Mouse (Mus musculus) spleen, adult 2 months (tissue): ENCODE data around the gene Ddi2. TPM values are rescaled to one million over a fixed set of nuclear protein-coding genes. Genes with fewer than 3 reads are reported as not detected.

Experiments
- DNase-seq, 2 experiments: peaks; one replicate each; pipeline versions ENCODE4 v3.0.0 to v3.0.0-alpha.2; 2012 to 2021; ENCODE audit warnings: low spot score in 2 of 2, low read depth in 1 of 2
- H3K27ac ChIP-seq: fragments of 200-500 bp; 2 replicates; pipeline ENCODE4 v1.5.1; 2012; ENCODE audit warnings: low read length, inconsistent platforms; ENCODE audit not compliant: insufficient read depth
- H3K27me3 ChIP-seq: fragments of 200-500 bp; 2 replicates; pipeline ENCODE4 v1.6.1; 2012; ENCODE audit warnings: mild to moderate bottlenecking, moderate library complexity, low read length, inconsistent platforms; ENCODE audit not compliant: control insufficient read depth, insufficient read depth
- H3K36me3 ChIP-seq: fragments of 200-500 bp; 2 replicates; pipeline ENCODE4 v1.6.1; 2012; ENCODE audit warnings: mild to moderate bottlenecking, low read length, inconsistent platforms; ENCODE audit not compliant: control insufficient read depth, insufficient read depth
- H3K4me1 ChIP-seq: fragments of 200-500 bp; 2 replicates; pipeline ENCODE4 v1.6.1; 2011; ENCODE audit warnings: inconsistent platforms; ENCODE audit not compliant: control insufficient read depth, insufficient read depth, insufficient read length
- H3K4me3 ChIP-seq: fragments of 200-500 bp; 2 replicates; pipeline ENCODE4 v1.5.1; 2011; ENCODE audit warnings: mild to moderate bottlenecking, inconsistent platforms; ENCODE audit not compliant: insufficient read depth, insufficient read length; ENCODE audit errors: extremely low read depth
- CTCF ChIP-seq: fragments of 200-500 bp; IDR thresholded peaks from 2 replicates; pipeline ENCODE4 v1.5.1; 2011; ENCODE audit warnings: mild to moderate bottlenecking, inconsistent platforms; ENCODE audit not compliant: insufficient read depth, insufficient read length, insufficient replicate concordance; ENCODE audit errors: extremely low read depth
- POLR2A ChIP-seq: fragments of 200-500 bp; IDR thresholded peaks from 2 replicates; pipeline ENCODE4 v1.6.1; 2011; ENCODE audit warnings: low read depth, low read length, inconsistent platforms
- WGBS: fragments of 180-500 bp; shearing (Covaris S2); methylation state at CpG from one replicate; pipeline ENCODE4 v1.1.7; 2018; 5-methylcytosine and 5-hydroxymethylcytosine counted together
- polyA plus RNA-seq: library from polyadenylated mRNA; depleted of rRNA; stranded (reverse); fragments of >200 nt; gene quantifications from 2 replicates; pipeline ENCODE4 v1.2.3, GENCODE M21; 2012

The Ddi2 gene
- polyA plus RNA-seq, 1 experiment: 8.7 TPM

DNA sequence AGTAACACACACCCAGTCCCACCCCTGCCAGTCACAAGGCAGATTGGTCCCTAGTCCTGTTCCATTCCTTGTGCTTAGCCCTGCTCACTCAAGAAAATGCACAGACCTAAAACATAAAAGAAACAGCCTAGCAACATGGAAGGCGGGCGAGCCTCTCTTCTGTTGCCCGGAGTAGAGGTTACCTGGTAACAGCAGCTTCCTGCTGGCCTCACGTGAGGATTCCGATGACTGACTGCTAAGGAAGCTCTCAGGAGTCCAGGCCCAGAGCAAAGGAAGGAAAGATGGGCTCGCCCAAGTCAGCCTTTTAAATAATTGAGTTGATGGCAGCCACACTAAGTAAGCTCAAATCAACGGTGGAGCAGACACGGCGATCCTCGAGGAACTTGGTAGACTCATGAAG lies 71.3 kb downstream of the Ddi2 start:
- no peak for DNase-seq
- WGBS: 90% methylated on average over 10 of the region's 10 CpGs
- Histone ChIP-seq H3K4me1 (peaks cover under 1% of the 10 kb centered on the region; the same call in 1 of the 2 replicates), H3K27ac (no peak overlapping the region), H3K36me3 (peaks cover 4% of the 10 kb centered on the region), H3K4me3 (no peak overlapping the region), H3K27me3 (no peaks in the 10 kb centered on the region)
- TF ChIP-seq CTCF (no peak), POLR2A (no peak)

DNA sequence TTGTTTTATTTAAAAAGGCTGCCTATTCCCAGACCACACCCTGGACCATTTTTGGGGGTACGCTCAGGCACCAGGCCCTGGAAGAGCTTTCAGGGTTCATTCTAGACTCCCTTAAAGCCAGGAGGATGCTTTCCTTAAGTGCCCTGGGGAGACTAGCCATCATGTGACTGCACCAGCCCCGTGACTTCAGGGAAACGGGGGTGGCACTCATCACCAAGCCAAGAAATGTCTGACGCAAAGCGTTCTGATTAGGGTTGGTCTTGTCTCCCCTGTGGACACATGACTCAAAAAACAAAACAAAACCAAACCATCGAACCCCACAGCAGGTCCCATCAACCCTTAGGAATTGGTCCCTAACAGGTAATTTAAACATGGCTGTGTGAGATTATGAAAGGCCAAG lies 71.9 kb downstream of the Ddi2 start:
- no peak overlapping the region for H3K4me3 ChIP-seq
- no peaks in the 10 kb centered on the region for H3K27me3 ChIP-seq
- peaks cover 3% of the 10 kb centered on the region for H3K4me1 ChIP-seq
- TF ChIP-seq POLR2A: no peak
- no peak for TF ChIP-seq CTCF
- H3K27ac ChIP-seq: no peak overlapping the region
- 88% methylated on average over 6 of the region's 6 CpGs for WGBS
- DNase-seq: no peak
- H3K36me3 ChIP-seq: peaks cover 4% of the 10 kb centered on the region

DNA sequence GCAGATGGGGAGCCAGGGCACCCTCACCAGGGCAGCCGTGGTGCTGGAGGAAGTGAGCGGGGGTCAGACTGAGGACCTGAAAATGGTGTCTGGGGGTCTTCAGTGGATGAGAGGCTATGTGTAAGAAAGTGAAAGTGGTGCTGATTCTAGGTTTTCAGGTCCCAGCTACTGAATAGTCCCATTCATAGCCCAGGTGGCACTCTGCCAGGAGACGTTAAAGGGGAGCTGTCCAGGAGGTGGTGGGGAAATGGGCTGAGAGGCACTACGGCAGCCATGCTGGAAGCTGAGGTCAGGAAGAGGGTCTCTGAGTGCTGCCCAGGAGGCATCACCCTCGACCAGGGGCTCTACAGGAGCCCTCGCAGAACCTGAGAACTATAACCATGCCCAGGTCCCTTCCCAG lies 74.0 kb downstream of the Ddi2 start:
- H3K27ac ChIP-seq: no peak overlapping the region
- H3K36me3 ChIP-seq: peaks cover 4% of the 10 kb centered on the region
- H3K4me1 ChIP-seq: peaks cover 3% of the 10 kb centered on the region
- TF ChIP-seq CTCF (no peak), POLR2A (no peak)
- no peak overlapping the region for H3K4me3 ChIP-seq
- no peak for DNase-seq
- 94% methylated on average over 6 of the region's 6 CpGs for WGBS
- no peaks in the 10 kb centered on the region for H3K27me3 ChIP-seq

DNA sequence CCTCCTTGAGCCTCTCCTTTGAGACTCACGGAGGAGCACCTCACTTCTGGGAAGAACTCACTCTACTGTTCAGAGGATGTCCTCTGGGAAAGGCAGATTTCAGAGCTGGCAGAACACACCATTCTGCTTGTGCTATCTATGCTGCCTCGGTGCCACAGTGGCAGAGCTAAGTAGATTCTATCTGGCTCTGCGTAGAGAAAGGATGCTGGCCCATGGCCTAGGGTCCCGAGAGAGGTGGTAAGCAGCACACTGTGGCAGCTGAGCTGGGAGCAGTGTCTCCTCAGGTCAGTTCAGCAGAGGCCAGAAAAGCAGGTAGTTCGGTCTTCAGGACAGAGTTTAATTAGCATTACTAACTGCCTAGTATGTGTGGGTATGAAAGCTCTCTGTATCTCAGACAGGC lies 75.0 kb downstream of the Ddi2 start:
- no peak overlapping the region for H3K27ac ChIP-seq
- H3K36me3 ChIP-seq: peaks cover 4% of the 10 kb centered on the region
- WGBS: 87% methylated on average over 5 of the region's 5 CpGs
- H3K4me1 ChIP-seq: peaks cover 3% of the 10 kb centered on the region
- TF ChIP-seq CTCF: no peak
- TF ChIP-seq POLR2A: no peak
- H3K27me3 ChIP-seq: no peaks in the 10 kb centered on the region
- no peak overlapping the region for H3K4me3 ChIP-seq
- DNase-seq: no peak

DNA sequence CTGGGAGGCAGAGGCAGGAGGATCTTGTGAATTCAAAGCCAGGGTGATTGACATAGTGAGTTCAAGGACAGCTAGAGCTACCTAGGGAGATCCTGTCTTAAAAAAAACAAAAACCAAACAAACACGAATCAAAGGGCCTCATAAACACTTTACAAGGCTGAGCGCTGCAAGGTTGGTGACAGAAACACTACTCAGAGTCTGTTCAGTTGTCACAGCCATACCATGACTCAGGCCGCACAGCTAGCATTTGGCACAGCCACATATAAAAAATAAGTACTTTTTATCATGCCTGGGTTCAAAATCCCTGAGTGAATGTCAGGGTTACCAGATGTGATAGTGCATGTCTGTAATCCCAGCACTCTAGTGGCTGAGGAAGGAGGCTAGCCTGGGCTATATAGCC lies 76.0 kb downstream of the Ddi2 start:
- DNase-seq: no peak
- Histone ChIP-seq H3K27me3 (no peaks in the 10 kb centered on the region), H3K4me1 (peaks cover 3% of the 10 kb centered on the region), H3K36me3 (peaks cover 4% of the 10 kb centered on the region; the same call in 1 of the 2 replicates), H3K4me3 (no peak overlapping the region), H3K27ac (no peak overlapping the region)
- WGBS: 92% methylated on average over 3 of the region's 3 CpGs
- no peak for TF ChIP-seq CTCF
- no peak for TF ChIP-seq POLR2A

DNA sequence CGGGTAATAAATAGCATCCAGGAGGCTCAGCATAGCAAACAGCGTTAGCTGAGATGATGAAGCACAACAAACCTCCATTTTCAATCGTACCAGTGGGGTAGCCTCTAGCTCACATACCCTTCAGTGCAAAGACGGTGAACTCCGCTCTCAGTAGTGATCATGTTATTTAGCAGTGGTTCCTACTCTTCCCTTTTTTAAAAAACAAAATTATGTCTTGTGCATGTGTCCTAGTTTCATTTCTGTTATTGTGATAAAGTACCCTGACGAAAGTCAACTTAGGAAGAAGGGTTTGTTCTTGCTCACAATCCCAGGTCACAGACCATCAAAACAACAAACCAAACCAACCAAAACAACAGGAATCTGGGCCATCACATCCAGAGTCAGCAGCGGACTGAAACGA lies 77.2 kb downstream of the Ddi2 start:
- Histone ChIP-seq H3K4me1 (peaks cover 3% of the 10 kb centered on the region), H3K36me3 (peaks cover 5% of the 10 kb centered on the region; the same call in 1 of the 2 replicates), H3K27me3 (no peaks in the 10 kb centered on the region), H3K27ac (peak overlapping the region; percentile 59), H3K4me3 (no peak overlapping the region)
- 81% methylated on average over 8 of the region's 8 CpGs for WGBS
- no peak for DNase-seq
- no peak for TF ChIP-seq POLR2A
- TF ChIP-seq CTCF: no peak

DNA sequence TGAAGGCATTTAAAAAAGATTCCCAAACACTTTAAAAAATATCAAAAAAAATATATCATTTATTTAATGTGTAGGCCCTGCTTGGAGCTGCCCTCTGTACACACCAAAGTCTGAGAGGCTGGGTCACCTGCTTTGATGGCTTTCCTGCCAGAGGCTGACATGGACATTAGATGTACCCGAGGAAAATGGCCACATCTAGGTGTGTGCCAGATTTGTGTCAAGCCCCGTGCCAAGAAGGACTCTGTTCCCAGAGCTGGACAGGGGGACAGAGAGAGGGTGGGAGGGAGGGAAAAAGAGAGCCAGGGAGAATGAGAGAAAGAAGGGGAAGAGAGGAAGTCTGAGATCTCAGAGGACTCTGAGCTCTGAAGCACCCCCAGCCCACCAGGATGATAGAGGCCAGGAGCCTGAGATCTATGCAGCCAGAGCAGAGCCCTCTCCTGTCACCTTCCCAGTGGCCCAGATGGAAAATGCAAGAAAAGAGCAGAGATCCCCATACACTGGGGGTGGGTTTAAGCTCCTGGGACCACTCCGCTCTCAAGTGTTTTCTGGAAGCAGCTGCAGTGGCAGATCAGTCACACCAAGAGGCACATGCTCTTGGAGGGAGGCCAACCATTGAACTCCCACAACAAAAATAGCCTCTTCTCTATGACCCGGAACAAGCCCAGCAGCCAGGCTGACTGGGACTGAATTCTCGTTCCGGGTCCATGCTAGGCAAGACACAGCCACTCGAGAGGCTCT lies 79.9 kb downstream of the Ddi2 start:
- TF ChIP-seq POLR2A (no peak), CTCF (no peak)
- Histone ChIP-seq H3K4me3 (no peak overlapping the region), H3K27me3 (no peaks in the 10 kb centered on the region), H3K36me3 (peaks cover 5% of the 10 kb centered on the region; the same call in 1 of the 2 replicates), H3K4me1 (peaks cover 3% of the 10 kb centered on the region), H3K27ac (0 out of 2 replicates have a peak overlapping the region, but pooled peaks have one; percentile 43)
- no peak for DNase-seq
- 60% methylated on average over 7 of the region's 7 CpGs for WGBS
